Mouse (Mus musculus) fat pad, adult 2 months (tissue): ENCODE data around the gene Tuba4a.

Source experiments
- DNase-seq: peaks from one replicate; pipeline ENCODE4 v3.0.0-alpha.2; 2011; ENCODE audit warnings: low read depth, low spot score; ENCODE audit errors: extremely low read depth

Gene Tuba4a

DNA sequence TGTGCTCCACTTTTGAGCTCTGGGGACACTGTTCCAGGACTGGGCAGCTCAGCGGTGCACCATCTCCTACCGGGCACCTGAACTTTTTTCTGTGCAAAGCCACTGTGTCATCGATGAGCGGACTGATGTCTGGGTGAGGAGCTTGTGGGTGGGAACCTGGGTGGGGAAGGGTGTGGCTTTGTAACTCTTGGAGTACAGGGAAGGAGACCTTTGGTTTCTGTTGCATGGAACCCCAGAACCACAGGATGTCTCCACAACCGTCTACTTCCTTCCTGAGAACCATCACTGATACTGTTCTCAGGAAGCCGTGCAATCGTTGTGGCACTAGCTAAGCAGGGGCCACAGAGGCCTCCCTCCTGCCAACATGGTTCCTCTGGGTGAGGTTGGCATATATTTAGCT is 6.6 kb downstream of the Tuba4a start:
- no peak for DNase-seq

DNA sequence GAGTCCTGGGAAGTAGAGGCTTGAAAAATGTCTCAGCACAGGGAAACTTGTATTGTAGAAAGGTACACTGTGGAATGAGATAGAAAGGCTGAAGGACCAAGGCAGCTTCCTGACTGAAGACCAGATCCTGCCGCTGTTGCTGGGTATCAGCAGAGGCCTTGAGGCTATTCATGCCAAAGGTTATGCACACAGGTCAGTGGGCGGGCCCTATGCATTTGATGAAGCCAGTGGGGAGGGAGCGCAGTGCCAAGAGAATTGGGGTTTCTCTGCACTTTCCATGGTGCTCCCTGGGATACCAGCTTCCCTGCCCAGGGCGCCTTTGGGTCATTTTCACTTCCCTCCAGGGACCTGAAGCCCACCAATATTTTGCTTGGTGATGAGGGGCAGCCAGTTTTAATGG is 7.1 kb downstream of the Tuba4a start:
- DNase-seq = no peak

GRCm38 (mm10) chr1:75211141-75211708 is 8.4 kb downstream of the Tuba4a start:
- DNase-seq = no peak

DNA sequence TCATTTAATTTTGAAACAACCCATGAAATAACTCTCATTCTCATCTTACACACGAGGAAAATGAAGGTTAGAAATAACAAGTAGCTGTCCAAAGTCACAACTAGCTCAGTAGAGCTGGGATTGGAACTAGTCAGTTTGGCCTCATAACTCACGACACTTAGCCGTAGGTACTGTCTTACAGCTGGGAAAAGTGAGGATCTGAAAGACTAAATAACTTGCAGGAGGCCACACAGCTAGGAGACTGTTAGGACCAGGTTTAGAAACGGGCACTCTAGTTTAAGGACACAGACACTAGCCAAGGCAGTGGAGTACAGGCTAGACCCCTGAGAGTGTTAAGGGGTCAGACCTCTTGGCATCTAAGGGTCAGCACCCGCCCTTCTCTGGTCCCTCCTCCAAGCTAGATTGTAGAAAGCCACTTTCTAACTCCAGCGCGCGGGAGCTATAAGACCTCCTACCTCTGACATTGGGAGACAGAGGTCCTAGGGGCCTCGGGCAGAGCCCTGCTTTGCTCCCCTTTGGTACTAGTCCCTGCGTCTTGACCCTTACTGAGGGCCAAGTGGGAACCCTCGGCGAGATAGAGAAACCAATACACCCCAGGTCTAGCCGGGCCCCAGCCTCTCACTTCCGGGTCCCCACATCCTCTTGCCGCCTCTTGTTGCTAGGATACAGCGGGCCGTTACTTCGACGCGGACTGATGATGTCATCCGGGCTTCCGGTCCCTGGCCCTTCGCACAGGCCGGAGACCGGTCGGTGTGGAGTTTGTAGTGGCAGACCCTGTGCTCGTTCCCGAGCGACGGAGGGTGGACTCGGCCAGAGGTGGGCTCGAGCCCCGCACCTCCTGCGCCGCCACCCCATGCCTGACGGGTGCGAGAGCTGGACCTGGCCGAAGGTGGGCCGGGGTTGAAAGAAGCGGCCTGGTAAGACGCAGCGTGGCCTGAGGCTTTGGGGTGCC is 9.3 kb downstream of the Tuba4a start, which contains the start of the genes Glb1l and Stk16:
Gene Glb1l, minus strand, starts transcription at position 678 of the 952 bp plus-strand sequence.
Gene Stk16, plus strand, starts transcription at position 703 of the 952 bp plus-strand sequence.
- DNase-seq = no peak

GRCm38 (mm10) chr1:75208967-75209678 is 10.5 kb downstream of the Tuba4a start:
- DNase-seq = no peak

- DNase-seq = no peak
These were observed 18.4 kb downstream of the Tuba4a start for GRCm38 (mm10) chr1:75201236-75201635.

DNA sequence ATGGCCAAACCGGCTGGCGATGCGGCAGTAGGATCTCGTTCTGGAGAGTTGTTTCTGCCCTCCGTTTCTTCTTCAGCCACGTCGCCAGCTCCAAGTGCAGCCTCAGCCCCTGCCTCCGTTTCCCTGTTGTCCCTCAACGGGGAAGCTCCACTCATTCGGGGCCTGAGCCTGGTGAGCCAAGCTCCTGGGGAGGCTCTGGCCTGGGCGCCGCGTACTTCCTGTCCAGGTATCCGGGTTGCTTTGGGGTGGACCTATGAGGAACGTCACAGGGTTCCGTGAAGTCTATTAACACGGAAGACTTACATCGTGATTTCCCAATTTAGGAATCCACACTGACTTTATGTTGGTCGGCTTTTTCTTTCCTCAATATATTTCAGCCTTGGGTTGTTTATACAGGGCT is 27.2 kb downstream of the Tuba4a start:
- no peak for DNase-seq

- DNase-seq = peak; percentile 97
These were observed 27.9 kb downstream of the Tuba4a start, which contains the start of the genes Ankzf1 and Atg9a for GRCm38 (mm10) chr1:75191622-75192402. TSS of gene Ankzf1 (plus strand) at chr1:75192151. TSS of gene Atg9a (minus strand) at chr1:75192196.

GRCm38 (mm10) chr1:75191258-75191621 is 28.4 kb downstream of the Tuba4a start:
- DNase-seq = no peak

DNA sequence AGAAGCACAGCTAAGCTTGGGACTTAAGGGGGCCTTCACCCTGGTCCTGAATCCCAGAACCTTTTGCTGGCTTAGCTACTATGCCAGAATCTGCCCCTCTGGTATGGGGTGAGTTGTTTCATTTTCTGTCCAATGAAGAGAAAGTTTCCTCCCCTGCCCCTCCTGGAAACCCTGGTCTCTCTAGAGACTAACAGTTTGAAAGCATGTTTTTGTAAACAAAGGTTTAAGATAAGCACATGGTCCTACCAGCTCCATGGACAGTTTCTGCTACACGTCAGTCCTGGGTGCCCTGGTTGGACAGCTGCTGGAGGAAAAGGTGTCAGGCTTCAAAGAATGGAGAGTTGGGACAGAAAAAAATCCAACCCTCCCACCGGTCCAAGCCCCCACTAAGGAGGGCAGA is 29.1 kb downstream of the Tuba4a start:
- DNase-seq = no peak

- DNase-seq = no peak
These were observed 31.7 kb downstream of the Tuba4a start for GRCm38 (mm10) chr1:75187914-75188483.

GRCm38 (mm10) chr1:75187126-75187525 is 32.5 kb downstream of the Tuba4a start:
- DNase-seq = no peak

GRCm38 (mm10) chr1:75185495-75185894 is 34.2 kb downstream of the Tuba4a start:
- no peak for DNase-seq

GRCm38 (mm10) chr1:75182160-75182559 is 37.5 kb downstream of the Tuba4a start:
- no peak for DNase-seq

DNA sequence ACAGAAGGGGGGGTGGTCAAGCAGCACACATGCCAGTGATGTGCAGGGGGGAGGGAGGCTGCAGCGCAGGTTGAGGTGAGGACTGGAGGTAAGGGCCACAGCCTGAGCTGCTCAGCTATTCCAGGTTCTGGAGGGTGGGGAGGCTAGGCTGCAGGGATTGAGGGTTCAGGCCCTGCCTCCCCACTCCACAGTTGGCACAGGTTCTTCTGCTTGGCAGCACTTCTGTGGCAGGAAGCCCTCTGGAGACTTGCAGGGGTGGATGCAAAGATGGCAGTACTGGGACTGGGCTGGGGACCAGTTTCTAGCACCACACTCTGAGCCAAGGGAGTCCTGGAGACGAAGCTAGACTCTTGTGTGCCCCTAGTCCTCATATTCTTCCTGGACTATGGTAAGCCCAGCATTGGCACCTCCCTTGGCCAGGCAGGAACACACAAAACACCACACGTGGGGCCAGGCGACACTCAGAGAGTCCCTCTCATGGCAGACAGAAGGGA is 38.2 kb downstream of the Tuba4a start:
- DNase-seq = no peak

DNA sequence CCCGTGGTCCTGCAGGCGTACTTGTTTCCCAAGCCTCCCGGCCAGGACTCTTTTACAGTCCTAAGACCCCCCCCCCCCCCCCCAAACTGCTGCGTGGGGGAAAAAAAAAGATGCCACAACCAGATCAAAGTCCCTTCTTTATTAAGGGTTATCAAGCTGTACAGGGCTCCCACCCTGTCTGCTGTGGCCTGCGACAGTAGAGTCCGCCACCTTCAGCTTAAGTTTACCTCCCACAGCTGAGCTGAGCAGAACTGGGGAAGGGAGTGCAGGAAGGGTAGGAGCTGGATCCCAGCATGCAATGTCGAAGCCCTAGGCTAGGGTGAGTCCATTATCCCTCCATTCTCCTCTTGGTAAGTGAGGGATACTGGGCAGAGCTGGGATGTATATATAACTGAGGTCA is 38.9 kb downstream of the Tuba4a start:
- DNase-seq = no peak

DNA sequence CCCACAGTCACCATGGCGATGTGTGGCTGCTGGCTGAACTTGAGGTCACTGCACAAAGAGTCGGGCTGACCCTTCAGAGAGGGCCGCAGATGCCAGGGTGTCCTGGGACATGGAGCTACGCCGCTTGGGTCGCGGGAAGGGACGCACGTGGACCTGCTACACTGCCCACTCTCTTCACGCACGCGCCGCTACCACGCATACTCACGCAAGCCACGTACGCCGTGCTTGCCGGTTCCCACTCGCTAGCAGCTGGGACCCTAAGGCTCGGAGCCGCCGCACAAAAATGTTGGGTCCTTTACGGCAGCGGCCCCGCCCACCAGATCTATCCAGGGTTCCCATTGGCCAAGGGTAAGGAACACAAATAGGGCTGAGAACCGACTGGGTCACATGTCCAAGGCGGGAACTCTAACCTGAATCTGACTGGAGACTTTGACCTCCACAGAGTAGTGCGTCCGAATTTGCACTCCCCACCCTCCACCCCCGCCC is 39.5 kb downstream of the Tuba4a start, which contains the start of gene Abcb6:
Gene Abcb6, minus strand, starts transcription at position 288 of the 486 bp plus-strand sequence.
- no peak for DNase-seq

DNA sequence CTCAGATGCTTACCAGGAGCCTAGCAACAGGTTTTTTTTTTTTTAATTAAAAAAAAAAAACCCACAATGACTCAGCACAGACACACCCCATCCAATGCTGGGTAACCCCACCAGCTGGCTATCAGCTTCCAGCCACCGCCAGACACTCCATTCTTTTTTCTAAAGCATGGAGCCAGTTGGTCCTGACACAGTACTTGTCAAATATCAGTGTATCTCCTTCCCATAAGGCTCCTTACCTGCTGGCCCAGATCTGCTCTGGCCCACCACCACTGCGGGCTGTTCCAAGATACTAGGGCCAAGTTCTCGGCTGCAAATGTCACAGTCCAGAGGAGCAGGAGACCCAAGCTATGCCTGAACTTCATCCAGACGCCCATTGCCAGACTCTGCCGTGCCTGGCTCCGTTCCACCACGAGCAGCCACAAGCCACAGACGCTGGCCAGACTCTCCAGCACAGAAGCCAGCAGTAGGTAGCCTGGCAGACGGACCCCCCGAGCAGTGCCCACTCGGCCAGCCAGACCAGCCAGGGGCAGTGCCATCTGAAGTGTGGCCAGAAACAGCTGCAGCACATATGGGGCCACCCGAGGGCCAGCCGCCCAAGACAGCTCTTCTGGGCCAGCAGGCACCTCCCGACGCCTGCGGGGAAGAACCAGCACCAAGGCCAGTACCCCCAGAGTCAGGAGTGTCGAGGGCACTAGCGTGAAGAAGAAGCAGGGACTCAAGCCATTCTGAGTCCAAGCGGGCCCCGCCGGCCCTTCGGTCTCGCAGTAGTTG is 40.1 kb downstream of the Tuba4a start:
- no peak for DNase-seq
